Mouse (Mus musculus): Measurements from ENCODE around the gene Nme7.

The Nme7 gene

GRCm38 (mm10) chr1:164303821-164304220 lies at the start of gene Nme7:
Gene Nme7, plus strand, starts transcription at chr1:164304121.
- in situ Hi-C loops (cut with MboI): no loop called here

GRCm38 (mm10) chr1:164254836-164255235 lies 49.1 kb upstream of the Nme7 start:
- in situ Hi-C loops (cut with MboI): no loop called here

GRCm38 (mm10) chr1:164260171-164261028 lies 43.5 kb upstream of the Nme7 start:
- in situ Hi-C loops (cut with MboI): no loop called here

GRCm38 (mm10) chr1:164261553-164261952 lies 42.4 kb upstream of the Nme7 start:
- in situ Hi-C loops (cut with MboI): no loop called here

GRCm38 (mm10) chr1:164270941-164271340 lies 33.0 kb upstream of the Nme7 start:
- in situ Hi-C loops (cut with MboI): no loop called here

- in situ Hi-C loops (cut with MboI): no loop called here
These were observed 30.3 kb upstream of the Nme7 start for GRCm38 (mm10) chr1:164273659-164274058.

GRCm38 (mm10) chr1:164275455-164275954 lies 28.4 kb upstream of the Nme7 start, which contains the start of gene Ccdc181:
Gene Ccdc181, plus strand, starts transcription at chr1:164275585.
- in situ Hi-C loops (cut with MboI): no loop called here

- in situ Hi-C loops (cut with MboI): no loop called here
These were observed 27.4 kb upstream of the Nme7 start for GRCm38 (mm10) chr1:164276552-164276951.

GRCm38 (mm10) chr1:164279332-164279731 lies 24.6 kb upstream of the Nme7 start:
- in situ Hi-C loops (cut with MboI): no loop called here

- in situ Hi-C loops (cut with MboI): no loop called here
These were observed 19.9 kb upstream of the Nme7 start for GRCm38 (mm10) chr1:164284007-164284406.

GRCm38 (mm10) chr1:164287406-164287805 lies 16.5 kb upstream of the Nme7 start:
- in situ Hi-C loops (cut with MboI): no loop called here

GRCm38 (mm10) chr1:164292040-164292439 lies 11.9 kb upstream of the Nme7 start:
- in situ Hi-C loops (cut with MboI): no loop called here

GRCm38 (mm10) chr1:164294071-164294470 lies 9.8 kb upstream of the Nme7 start:
- in situ Hi-C loops (cut with MboI): no loop called here

GRCm38 (mm10) chr1:164296473-164296872 lies 7.4 kb upstream of the Nme7 start:
- in situ Hi-C loops (cut with MboI): no loop called here

- in situ Hi-C loops (cut with MboI): no loop called here
These were observed 2.0 kb upstream of the Nme7 start for GRCm38 (mm10) chr1:164301949-164302348.

GRCm38 (mm10) chr1:164307124-164307751 lies 3.3 kb downstream of the Nme7 start, which contains the start of gene Blzf1:
Gene Blzf1, minus strand, starts transcription at chr1:164307489.
- in situ Hi-C loops (cut with MboI): no loop called here

- in situ Hi-C loops (cut with MboI): no loop called here
These were observed 4.0 kb downstream of the Nme7 start for GRCm38 (mm10) chr1:164307922-164308321.

GRCm38 (mm10) chr1:164314085-164314484 lies 10.2 kb downstream of the Nme7 start:
- in situ Hi-C loops (cut with MboI): no loop called here

GRCm38 (mm10) chr1:164315266-164315665 lies 11.3 kb downstream of the Nme7 start:
- in situ Hi-C loops (cut with MboI): no loop called here

GRCm38 (mm10) chr1:164316697-164317096 lies 12.8 kb downstream of the Nme7 start:
- in situ Hi-C loops (cut with MboI): no loop called here

GRCm38 (mm10) chr1:164317261-164317660 lies 13.3 kb downstream of the Nme7 start:
- in situ Hi-C loops (cut with MboI): no loop called here

GRCm38 (mm10) chr1:164318474-164318873 lies 14.6 kb downstream of the Nme7 start:
- in situ Hi-C loops (cut with MboI): no loop called here
